Mouse (Mus musculus): ENCODE measurements at regions not wholly inside any gene's neighbourhood (a gene's known extent, or its start where the extent isn't known, plus 50 kb on each side); places are given as distances from the start of the nearest gene placed in this dataset.

GRCm38 (mm10) chr2:48412683-48413440, 401.0 kb upstream of the Acvr2a start:
- no peak overlapping the region for H3K9ac ChIP-seq (ENCODE audit: low read depth, low read length)
- no peaks in the 10 kb centered on the region for H3K36me3 ChIP-seq (ENCODE audit: control insufficient read depth, insufficient read depth)
- peak; percentile 66; the same call in 1 of the 2 replicates for ATAC-seq
- H3K4me3 ChIP-seq (ENCODE audit: low read depth, low read length): no peak overlapping the region
- no peak for TF ChIP-seq CTCF (IDR thresholded peaks at IDR 0.05; ENCODE audit: low read depth)
- H3K27me3 ChIP-seq (replicated peaks; ENCODE audit: control insufficient read depth, insufficient read depth, low read length): no peaks in the 10 kb centered on the region
- no peaks in the 10 kb centered on the region for H3K9me3 ChIP-seq (ENCODE audit: control insufficient read depth)
- H3K4me1 ChIP-seq (replicated peaks; ENCODE audit: control insufficient read depth, insufficient read depth, low read length): 0 out of 2 replicates have a peak, but pooled peaks cover 6% of the 10 kb centered on the region
- WGBS: 29% methylated on average over 4 of the region's 4 CpGs
- H3K4me2 ChIP-seq (replicated peaks; ENCODE audit: low read depth): no peak overlapping the region
- H3K27ac ChIP-seq (ENCODE audit: low read depth, low read length): no peak overlapping the region

- peak; percentile 81 for ATAC-seq
- no peaks in the 10 kb centered on the region for H3K27me3 ChIP-seq (replicated peaks; ENCODE audit: control insufficient read depth, insufficient read depth, low read length)
- 51% methylated on average over 10 of the region's 10 CpGs for WGBS
These were observed 399.1 kb upstream of the Acvr2a start for GRCm38 (mm10) chr2:48414596-48415481.

GRCm38 (mm10) chr2:48416207-48416750, 397.6 kb upstream of the Acvr2a start:
- Histone ChIP-seq H3K4me1 (replicated peaks; ENCODE audit: control insufficient read depth, insufficient read depth, low read length) (0 out of 2 replicates have a peak, but pooled peaks cover 6% of the 10 kb centered on the region), H3K9me3 (ENCODE audit: control insufficient read depth) (no peaks in the 10 kb centered on the region), H3K4me2 (replicated peaks; ENCODE audit: low read depth) (no peak overlapping the region), H3K27ac (ENCODE audit: low read depth, low read length) (no peak overlapping the region), H3K27me3 (replicated peaks; ENCODE audit: control insufficient read depth, insufficient read depth, low read length) (no peaks in the 10 kb centered on the region), H3K9ac (ENCODE audit: low read depth, low read length) (no peak overlapping the region), H3K4me3 (ENCODE audit: low read depth, low read length) (no peak overlapping the region), H3K36me3 (ENCODE audit: control insufficient read depth, insufficient read depth) (no peaks in the 10 kb centered on the region)
- WGBS: 83% methylated on average over 3 of the region's 3 CpGs
- no peak for TF ChIP-seq CTCF (IDR thresholded peaks at IDR 0.05; ENCODE audit: low read depth)
- no peak for ATAC-seq

More at GRCm38 (mm10) chr2:48414596-48415481, 399.1 kb upstream of the Acvr2a start:
- Histone ChIP-seq H3K9ac (ENCODE audit: low read depth, low read length) (no peak overlapping the region), H3K4me3 (ENCODE audit: low read depth, low read length) (no peak overlapping the region), H3K27ac (ENCODE audit: low read depth, low read length) (peak overlapping the region; percentile 22; the same call in 1 of the 2 replicates), H3K4me1 (replicated peaks; ENCODE audit: control insufficient read depth, insufficient read depth, low read length) (0 out of 2 replicates have a peak, but pooled peaks cover 6% of the 10 kb centered on the region), H3K4me2 (replicated peaks; ENCODE audit: low read depth) (0 out of 2 replicates have a peak overlapping the region, but pooled peaks have one; percentile 2), H3K9me3 (ENCODE audit: control insufficient read depth) (no peaks in the 10 kb centered on the region), H3K36me3 (ENCODE audit: control insufficient read depth, insufficient read depth) (no peaks in the 10 kb centered on the region)
- no peak for TF ChIP-seq CTCF (IDR thresholded peaks at IDR 0.05; ENCODE audit: low read depth)

GRCm38 (mm10) chr2:48417000-48417596, 396.8 kb upstream of the Acvr2a start:
- ATAC-seq: no peak
- Histone ChIP-seq H3K9ac (ENCODE audit: low read depth, low read length) (no peak overlapping the region), H3K27ac (ENCODE audit: low read depth, low read length) (no peak overlapping the region), H3K9me3 (ENCODE audit: control insufficient read depth) (no peaks in the 10 kb centered on the region), H3K27me3 (replicated peaks; ENCODE audit: control insufficient read depth, insufficient read depth, low read length) (no peaks in the 10 kb centered on the region), H3K4me1 (replicated peaks; ENCODE audit: control insufficient read depth, insufficient read depth, low read length) (0 out of 2 replicates have a peak, but pooled peaks cover 6% of the 10 kb centered on the region), H3K4me3 (ENCODE audit: low read depth, low read length) (no peak overlapping the region), H3K36me3 (ENCODE audit: control insufficient read depth, insufficient read depth) (no peaks in the 10 kb centered on the region), H3K4me2 (replicated peaks; ENCODE audit: low read depth) (no peak overlapping the region)
- TF ChIP-seq CTCF (IDR thresholded peaks at IDR 0.05; ENCODE audit: low read depth): no peak
- whole genome bisulfite sequencing: 80% methylated on average over 4 of the region's 4 CpGs

GRCm38 (mm10) chr2:48420791-48421190, 393.1 kb upstream of the Acvr2a start:
- no peak overlapping the region for H3K4me3 ChIP-seq (ENCODE audit: low read depth, low read length)
- H3K9me3 ChIP-seq (ENCODE audit: control insufficient read depth): no peaks in the 10 kb centered on the region
- ATAC-seq: no peak
- WGBS: 85% methylated on average over 3 of the region's 3 CpGs
- no peaks in the 10 kb centered on the region for H3K36me3 ChIP-seq (ENCODE audit: control insufficient read depth, insufficient read depth)
- H3K9ac ChIP-seq (ENCODE audit: low read depth, low read length): no peak overlapping the region
- H3K27me3 ChIP-seq (replicated peaks; ENCODE audit: control insufficient read depth, insufficient read depth, low read length): no peaks in the 10 kb centered on the region
- no peaks in the 10 kb centered on the region for H3K4me1 ChIP-seq (replicated peaks; ENCODE audit: control insufficient read depth, insufficient read depth, low read length)
- no peak overlapping the region for H3K27ac ChIP-seq (ENCODE audit: low read depth, low read length)
- no peak for TF ChIP-seq CTCF (IDR thresholded peaks at IDR 0.05; ENCODE audit: low read depth)
- H3K4me2 ChIP-seq (replicated peaks; ENCODE audit: low read depth): no peak overlapping the region
